Mouse (Mus musculus) spleen, postnatal 36 days (tissue): ENCODE measurements around the gene Defb7.

Experiments used
- DNase-seq, 2 experiments: peaks; one replicate each; pipeline ENCODE4 v3.0.0; 2022; ENCODE audit warnings: low spot score in 2 of 2, mixed read lengths in 1 of 2

The Defb7 gene

DNA sequence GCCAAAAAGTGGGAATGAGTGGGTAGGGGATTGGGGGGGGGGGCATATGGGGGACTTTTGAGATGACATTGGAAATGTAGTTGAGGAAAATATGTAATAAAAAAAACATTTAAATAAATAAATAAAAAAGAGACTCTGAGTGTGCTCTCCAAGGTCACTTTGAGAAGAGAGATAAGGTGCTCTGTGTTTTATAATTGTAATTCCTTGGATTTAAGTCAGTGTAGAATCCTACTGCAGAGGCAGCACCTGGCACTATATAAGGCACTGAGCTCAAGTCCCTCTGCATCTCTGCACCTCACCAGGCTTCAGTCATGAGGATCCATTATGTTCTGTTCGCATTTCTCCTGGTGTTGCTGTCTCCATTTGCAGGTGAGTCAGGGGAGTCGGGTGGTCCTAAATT lies at the start of gene Defb7:
Defb7 (plus strand) TSS at position 301 of the 400 bp plus-strand sequence.
- no peak for DNase-seq

DNA sequence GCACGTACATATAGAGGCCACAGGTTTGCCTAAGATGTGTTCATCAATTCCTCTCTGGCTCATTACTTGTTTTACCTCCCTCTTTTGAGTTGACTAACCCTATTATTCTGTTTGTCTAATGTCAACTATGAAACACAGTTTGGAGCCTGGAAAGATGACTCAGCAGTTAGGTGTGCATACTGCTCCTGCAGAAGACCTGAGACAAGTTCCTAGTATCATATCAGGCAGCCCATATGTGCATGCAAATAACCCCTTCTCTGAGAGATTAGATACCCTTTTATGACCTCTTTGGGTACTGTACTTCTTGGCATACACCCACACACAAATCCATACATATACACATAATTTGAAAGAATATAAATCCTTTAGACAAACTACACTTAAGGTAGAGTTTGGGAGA lies 48.5 kb upstream of the Defb7 start:
- no peak for DNase-seq

DNA sequence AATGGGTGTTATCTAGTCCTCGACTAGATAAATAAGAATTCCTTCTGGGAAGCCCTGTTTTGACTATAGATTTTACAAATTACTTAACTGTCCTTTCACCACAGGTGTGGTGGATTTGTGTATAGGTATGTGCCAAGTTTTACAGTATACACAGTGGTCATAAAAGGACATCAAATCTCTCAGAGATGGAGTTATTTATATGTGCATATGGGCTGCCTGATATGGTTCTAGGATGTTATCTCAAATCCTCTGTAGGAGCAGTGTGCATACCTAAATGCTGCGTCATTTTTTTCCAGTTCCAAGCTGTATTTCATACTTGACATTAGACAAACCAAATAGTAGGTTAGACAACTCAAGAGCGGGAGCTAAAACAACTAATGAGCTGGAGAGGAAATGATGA lies 33.5 kb upstream of the Defb7 start:
- no peak for DNase-seq

GRCm38 (mm10) chr8:19469026-19469425 lies 25.9 kb upstream of the Defb7 start:
- DNase-seq = no peak

- no peak for DNase-seq
Observed at GRCm38 (mm10) chr8:19500524-19500923, 5.6 kb downstream of the Defb7 start.

GRCm38 (mm10) chr8:19535195-19535829 lies 40.4 kb downstream of the Defb7 start:
- DNase-seq = no peak

GRCm38 (mm10) chr8:19540376-19540775 lies 45.5 kb downstream of the Defb7 start:
- DNase-seq = no peak
